Comparison of ENCODE assay signal across 8 mouse cellular contexts in the genomic region with DNA sequence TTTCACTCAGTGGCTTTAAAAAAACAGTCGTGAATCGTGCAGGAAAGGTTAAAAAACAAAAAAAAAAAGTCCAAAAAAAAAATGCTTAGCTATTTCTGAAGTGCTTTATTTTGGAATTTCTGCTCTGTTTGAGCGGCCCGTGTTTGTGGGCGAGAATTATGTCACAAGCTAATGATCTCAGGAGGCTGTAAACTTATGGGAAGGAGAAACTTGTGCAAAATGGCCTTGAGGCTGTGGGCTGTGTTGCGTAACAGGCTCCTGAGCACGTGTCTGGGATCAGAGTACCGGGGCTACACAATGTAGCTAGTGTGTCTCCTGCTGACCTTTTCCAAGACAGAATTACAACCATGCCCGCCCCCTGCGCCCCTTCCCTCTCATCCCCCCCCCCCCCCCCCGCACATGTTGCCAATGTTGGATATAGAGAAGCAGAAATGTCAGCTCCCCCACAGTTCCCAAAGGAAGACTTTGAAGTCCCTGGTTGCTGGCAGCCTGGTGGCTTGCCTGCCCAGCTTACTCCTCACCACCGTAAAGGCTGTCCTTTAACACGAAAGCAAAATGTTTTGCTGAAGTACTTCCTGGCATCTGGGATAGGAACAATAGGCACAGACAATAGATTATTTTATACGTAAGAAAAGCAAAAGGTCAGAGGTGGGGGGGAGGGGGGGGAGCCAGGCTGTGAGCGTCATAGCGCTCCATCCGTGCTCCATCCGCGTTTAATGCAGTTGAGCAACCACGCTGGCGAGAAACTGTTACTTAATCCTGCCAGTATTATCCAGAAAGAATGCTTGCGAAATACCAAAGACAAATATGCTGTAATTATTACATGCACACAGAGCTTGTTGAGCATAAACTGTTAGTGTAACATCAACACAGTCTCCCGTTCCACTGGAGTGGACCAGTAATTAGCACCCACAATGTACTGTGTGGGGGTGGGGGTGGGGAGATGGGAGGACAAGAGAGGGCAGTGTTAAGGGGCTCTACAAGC.
DNase-seq lines count a peak whose midpoint lies in the region; TF ChIP-seq lines count a peak whose summit lies in the region.

No protein-coding gene starts in this region.

- TF ChIP-seq CTCF in brain, embryonic 14.5 days (IDR thresholded peaks at IDR 0.05; ENCODE audit: borderline replicate concordance, extremely low read depth, insufficient read depth, insufficient read length) = no peak

- intact Hi-C loops in gastrocnemius, postnatal 36 days (cut with DNase I) = no loop called here

- DNase-seq in Muller cell, postnatal 12 days (ENCODE audit: inconsistent ontology term) = peak; percentile 75
- DNase-seq in brain, embryonic 14.5 days (ENCODE audit: low read depth) = peak; percentile 58
- DNase-seq in heart, adult 9 months (ENCODE audit: low spot score in 2 of 2) = peak; percentile 70 to 72
- peak; percentile 73 to 81 for DNase-seq in kidney, adult 8-10 months
- peak; percentile 72 for DNase-seq in lung, postnatal 10 days
- DNase-seq in retina, embryonic 14.5 days (ENCODE audit: low spot score) = peak; percentile 37
- DNase-seq in gastrocnemius, postnatal 36 days = no peak
- no peak for DNase-seq in spleen, adult 18-20 months

- no peak for TF ChIP-seq POLR2A in brain, embryonic 14.5 days (IDR thresholded peaks at IDR 0.05; ENCODE audit: borderline replicate concordance, extremely low read depth, insufficient read depth, insufficient read length, poor library complexity, severe bottlenecking)

Comparison
In these comparisons a context has a peak if more than half of its experiments do, and no peak if none do; other contexts are left out.
1. DNase-seq: peak in Muller cell, postnatal 12 days (single experiment), brain, embryonic 14.5 days (single experiment), heart, adult 9 months (2 of 2), kidney, adult 8-10 months (2 of 2), lung, postnatal 10 days (single experiment) and retina, embryonic 14.5 days (single experiment); none in gastrocnemius, postnatal 36 days (0 of 2) and spleen, adult 18-20 months (0 of 2).